Mouse (Mus musculus): ENCODE data around the gene Proca1.

GRCm38 (mm10) chr11:78161968-78162367 lies 31.2 kb upstream of the Proca1 start:
- TF ChIP-seq EP300 (IDR thresholded peaks at IDR 0.05) = no peak
- TF ChIP-seq CTCF (IDR thresholded peaks at IDR 0.05) = no peak
